Mouse (Mus musculus) heart, adult 2 months (tissue): ENCODE data around the gene Hs1bp3.

Experiments used
- CTCF ChIP-seq: fragments of 200-600 bp; IDR thresholded peaks from 2 replicates; pipeline ENCODE4 v1.8.1; 2022; ENCODE audit warnings: antibody characterized with exemption, mild to moderate bottlenecking, moderate library complexity
- POLR2A ChIP-seq: fragments of 200-500 bp; IDR thresholded peaks from 2 replicates; pipeline ENCODE4 v1.6.1; 2011; ENCODE audit warnings: mild to moderate bottlenecking, low read depth, low read length, control low read depth; ENCODE audit not compliant: insufficient read depth

DNA sequence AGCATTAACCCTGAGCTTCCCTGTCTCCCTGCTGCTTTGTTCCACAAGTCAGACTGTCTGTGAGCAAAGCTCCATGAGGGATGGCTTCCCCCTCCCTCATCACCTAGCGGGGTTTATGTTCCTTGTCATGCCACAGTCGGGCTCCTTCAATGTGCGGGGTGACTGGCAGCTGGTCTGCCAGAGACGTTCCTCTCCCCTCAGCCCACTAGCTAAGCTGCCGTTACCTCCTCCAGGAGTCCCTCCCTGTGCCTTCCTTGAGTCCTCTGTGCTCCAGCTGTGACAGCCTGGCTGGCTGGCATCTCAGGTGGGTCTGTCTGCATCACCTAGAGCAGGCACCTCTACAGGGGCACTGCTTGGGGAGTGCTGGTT is 18.9 kb downstream of the Hs1bp3 start:
- TF ChIP-seq CTCF (no peak), POLR2A (no peak)
